Mouse (Mus musculus) heart, postnatal 0 days (tissue): ENCODE data around the gene Abhd6. TPM values are rescaled to one million over a fixed set of nuclear protein-coding genes. Genes with fewer than 3 reads are reported as not detected.

ENCODE experiments used
- ATAC-seq: fragments of 200-750 bp; cut with Nextera tagmentation; 2 replicates; pipeline ENCODE4 v1.8.0; 2017; ENCODE audit warnings: low read depth, moderate number of reproducible peaks, moderate library complexity; ENCODE audit not compliant: insufficient read depth
- DNase-seq: peaks from one replicate; pipeline ENCODE4 v3.0.0-alpha.2; 2016; ENCODE audit warnings: low spot score
- H3K27ac ChIP-seq: fragments of 300-500 bp; sonication (generic); 2 replicates; pipeline ENCODE4 v1.5.1; 2014; ENCODE audit warnings: low read depth, mild to moderate bottlenecking
- H3K27me3 ChIP-seq: fragments of 300-500 bp; sonication (generic); 2 replicates; pipeline ENCODE4 v1.6.1; 2014; ENCODE audit warnings: low read length, mixed read lengths; ENCODE audit not compliant: control insufficient read depth, insufficient read depth
- H3K36me3 ChIP-seq: fragments of 300-500 bp; sonication (generic); replicated peaks from 2 replicates; pipeline ENCODE4 v1.6.1; 2014; ENCODE audit warnings: low read length, mixed read lengths; ENCODE audit not compliant: control insufficient read depth, insufficient read depth
- H3K4me1 ChIP-seq: fragments of 300-500 bp; sonication (generic); 2 replicates; pipeline ENCODE4 v1.6.1; 2014; ENCODE audit warnings: antibody characterized with exemption; ENCODE audit not compliant: control insufficient read depth, insufficient read depth
- H3K4me2 ChIP-seq: fragments of 300-500 bp; sonication (generic); 2 replicates; pipeline ENCODE4 v1.6.1; 2014; ENCODE audit warnings: low read depth, mild to moderate bottlenecking, low read length, moderate library complexity
- H3K4me3 ChIP-seq: fragments of 300-500 bp; sonication (generic); 2 replicates; pipeline ENCODE4 v1.5.1; 2014; ENCODE audit warnings: low read depth, low read length
- H3K9ac ChIP-seq: fragments of 300-500 bp; sonication (generic); replicated peaks from 2 replicates; pipeline ENCODE4 v1.6.1; 2014; ENCODE audit warnings: low read depth, low read length, mixed read lengths
- H3K9me3 ChIP-seq: fragments of 300-500 bp; sonication (generic); replicated peaks from 2 replicates; pipeline ENCODE4 v1.6.1; 2016; ENCODE audit warnings: low read length; ENCODE audit not compliant: control insufficient read depth
- CTCF ChIP-seq: IDR thresholded peaks from 2 replicates; pipeline ENCODE4 v1.5.1; 2016; ENCODE audit warnings: antibody characterized with exemption, control low read depth, low read depth
- EP300 ChIP-seq: IDR thresholded peaks from 2 replicates; pipeline ENCODE4 v1.6.1; 2016; ENCODE audit warnings: antibody characterized with exemption, low read depth
- WGBS: fragments of 180-500 bp; shearing (Covaris S2); extraction: QIAGEN DNeasy Blood & Tissue Kit; methylation state at CpG from one replicate; pipeline ENCODE4 v1.1.7; 2014; 5-methylcytosine and 5-hydroxymethylcytosine counted together
- polyA plus RNA-seq: library from polyadenylated mRNA; unstranded; fragments of >200 nt; fragmentation: Nextera tagmentation; extraction: Ambion mirVana; gene quantifications from 2 replicates; pipeline ENCODE4 v1.2.1, GENCODE M21; 2015
- total RNA-seq: library from RNA; depleted of rRNA; stranded (reverse); fragments of >200 nt; gene quantifications from 2 replicates; pipeline ENCODE4 v1.2.3, GENCODE M21; 2014; ENCODE audit warnings: low replicate concordance

Abhd6 gene
- total and polyA plus RNA-seq, 2 experiments from 2014 or later: 2.2 to 9.1 TPM

GRCm38 (mm10) chr14:8082949-8083348 lies 80.2 kb downstream of the Abhd6 start:
- 100% methylated on average over 1 of the region's 1 CpGs for WGBS
- no peak overlapping the region for H3K27ac ChIP-seq
- no peak overlapping the region for H3K9ac ChIP-seq
- TF ChIP-seq EP300: no peak
- no peak for TF ChIP-seq CTCF
- no peaks in the 10 kb centered on the region for H3K9me3 ChIP-seq
- ATAC-seq: no peak
- no peak overlapping the region for H3K4me3 ChIP-seq
- H3K36me3 ChIP-seq: peaks cover 42% of the 10 kb centered on the region
- no peak for DNase-seq
- 0 out of 2 replicates have a peak, but pooled peaks cover 14% of the 10 kb centered on the region for H3K4me1 ChIP-seq
- H3K4me2 ChIP-seq: no peak overlapping the region
- H3K27me3 ChIP-seq: no peaks in the 10 kb centered on the region

GRCm38 (mm10) chr14:8089016-8089415 lies 86.3 kb downstream of the Abhd6 start:
- TF ChIP-seq CTCF (no peak), EP300 (no peak)
- whole genome bisulfite sequencing: 85% methylated on average over 2 of the region's 2 CpGs
- Histone ChIP-seq H3K27me3 (no peaks in the 10 kb centered on the region), H3K4me2 (no peak overlapping the region), H3K36me3 (peaks cover 61% of the 10 kb centered on the region), H3K9ac (no peak overlapping the region), H3K4me1 (no peaks in the 10 kb centered on the region), H3K4me3 (no peak overlapping the region), H3K9me3 (no peaks in the 10 kb centered on the region), H3K27ac (no peak overlapping the region)
- no peak for ATAC-seq
- no peak for DNase-seq

- peak; percentile 75 for DNase-seq
- Histone ChIP-seq H3K27me3 (no peaks in the 10 kb centered on the region), H3K4me2 (no peak overlapping the region), H3K9me3 (no peaks in the 10 kb centered on the region), H3K27ac (no peak overlapping the region), H3K4me3 (no peak overlapping the region), H3K4me1 (no peaks in the 10 kb centered on the region; the same call in 1 of the 2 replicates), H3K9ac (no peak overlapping the region), H3K36me3 (peaks cover 35% of the 10 kb centered on the region)
- ATAC-seq: no peak
- WGBS: 86% methylated on average over 2 of the region's 2 CpGs
- TF ChIP-seq EP300 (no peak), CTCF (peak; percentile 57)
These were observed 89.9 kb downstream of the Abhd6 start for GRCm38 (mm10) chr14:8092573-8092972.

GRCm38 (mm10) chr14:8093427-8093826 lies 90.7 kb downstream of the Abhd6 start:
- no peaks in the 10 kb centered on the region; the same call in 1 of the 2 replicates for H3K4me1 ChIP-seq
- H3K4me2 ChIP-seq: no peak overlapping the region
- WGBS: 51% methylated on average over 5 of the region's 5 CpGs
- H3K9ac ChIP-seq: no peak overlapping the region
- no peak for TF ChIP-seq EP300
- no peak for TF ChIP-seq CTCF
- H3K4me3 ChIP-seq: no peak overlapping the region
- H3K9me3 ChIP-seq: no peaks in the 10 kb centered on the region
- H3K27me3 ChIP-seq: no peaks in the 10 kb centered on the region
- H3K36me3 ChIP-seq: peaks cover 30% of the 10 kb centered on the region
- no peak for ATAC-seq
- no peak for DNase-seq
- no peak overlapping the region for H3K27ac ChIP-seq

- WGBS: 57% methylated on average over 3 of the region's 3 CpGs
- no peaks in the 10 kb centered on the region for H3K9me3 ChIP-seq
- no peak overlapping the region for H3K4me3 ChIP-seq
- DNase-seq (no peak), ATAC-seq (no peak)
- H3K36me3 ChIP-seq: peaks cover 15% of the 10 kb centered on the region
- no peaks in the 10 kb centered on the region for H3K27me3 ChIP-seq
- H3K4me2 ChIP-seq: no peak overlapping the region; the same call in 1 of the 2 replicates
- peaks cover 8% of the 10 kb centered on the region for H3K4me1 ChIP-seq
- TF ChIP-seq EP300: no peak
- TF ChIP-seq CTCF: no peak
- 0 out of 2 replicates have a peak overlapping the region, but pooled peaks have one; percentile 38 for H3K9ac ChIP-seq
- H3K27ac ChIP-seq: peak overlapping the region; percentile 81
These were observed 92.3 kb downstream of the Abhd6 start for GRCm38 (mm10) chr14:8094931-8095561.

- Histone ChIP-seq H3K4me1 (peaks cover 8% of the 10 kb centered on the region), H3K4me3 (no peak overlapping the region), H3K27ac (peak overlapping the region; percentile 81), H3K27me3 (no peaks in the 10 kb centered on the region), H3K9me3 (no peaks in the 10 kb centered on the region), H3K36me3 (peaks cover 10% of the 10 kb centered on the region), H3K9ac (0 out of 2 replicates have a peak overlapping the region, but pooled peaks have one; percentile 38), H3K4me2 (peak overlapping the region; percentile 28; the same call in 1 of the 2 replicates)
- TF ChIP-seq CTCF (no peak), EP300 (no peak)
- ATAC-seq (no peak), DNase-seq (peak; percentile 52)
- 36% methylated on average over 7 of the region's 7 CpGs for WGBS
These were observed 92.9 kb downstream of the Abhd6 start for GRCm38 (mm10) chr14:8095562-8095950.
